Mouse (Mus musculus): ENCODE measurements at regions not wholly inside any gene's neighbourhood (a gene's known extent, or its start where the extent isn't known, plus 50 kb on each side); places are given as distances from the start of the nearest gene placed in this dataset.
A peak's percentile ranks its signal among the peaks of the same experiment; 100 is the strongest.

- no peaks in the 10 kb centered on the region for H3K27me3 ChIP-seq (ENCODE audit: control insufficient read depth, insufficient read depth, low read depth, low read length)
- H3K4me2 ChIP-seq (ENCODE audit: low read length), result no peak overlapping the region
- no peak overlapping the region for H3K27ac ChIP-seq (ENCODE audit: low read length)
- ATAC-seq, result no peak
- H3K9me3 ChIP-seq (replicated peaks; ENCODE audit: control insufficient read depth, low read length, poor library complexity, severe bottlenecking), result no peaks in the 10 kb centered on the region
- H3K4me1 ChIP-seq (ENCODE audit: control insufficient read depth, insufficient read depth, low read length), result no peaks in the 10 kb centered on the region
- WGBS, result 85% methylated on average over 3 of the region's 3 CpGs
- no peak overlapping the region for H3K4me3 ChIP-seq (ENCODE audit: low read depth, low read length)
- H3K9ac ChIP-seq (ENCODE audit: low read depth, low read length), result no peak overlapping the region
- no peaks in the 10 kb centered on the region for H3K36me3 ChIP-seq (ENCODE audit: control insufficient read depth, insufficient read depth, low read length)
Observed at GRCm38 (mm10) chr15:63611161-63611560, 233.8 kb downstream of the Gsdmc2 start.

DNA sequence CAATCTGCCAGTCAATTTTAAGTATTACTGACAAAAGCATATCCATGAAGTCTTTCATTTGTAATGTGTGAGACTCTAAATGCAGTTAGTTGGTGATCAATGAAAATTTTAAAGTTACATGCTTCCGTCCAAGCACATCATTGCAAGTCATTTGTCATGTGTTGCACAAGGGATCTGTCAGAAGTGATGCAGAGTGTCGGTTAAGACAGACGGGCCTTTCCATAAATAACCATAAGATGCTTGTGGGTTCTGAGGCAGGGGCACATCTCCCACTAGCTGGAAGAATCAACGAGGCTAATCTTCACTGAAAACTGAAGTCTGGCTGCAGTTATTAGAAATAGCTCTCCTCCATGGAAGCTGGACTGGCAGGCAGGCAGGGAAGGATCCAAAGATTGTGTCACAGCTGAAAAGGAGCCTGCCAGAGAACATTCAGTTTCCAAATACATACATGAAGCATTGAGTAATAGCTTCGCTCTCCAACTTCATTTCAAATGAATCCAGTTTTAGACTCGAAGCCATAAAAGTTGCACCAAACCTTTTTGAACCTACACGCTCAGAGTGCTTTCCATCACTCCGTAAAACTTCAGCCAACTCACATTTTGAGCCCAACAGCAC lies 241.8 kb downstream of the Gsdmc2 start:
- no peaks in the 10 kb centered on the region for H3K4me1 ChIP-seq (ENCODE audit: control insufficient read depth, insufficient read depth, low read length)
- no peak overlapping the region for H3K9ac ChIP-seq (ENCODE audit: low read depth, low read length)
- H3K9me3 ChIP-seq (replicated peaks; ENCODE audit: control insufficient read depth, low read length, poor library complexity, severe bottlenecking), result no peaks in the 10 kb centered on the region
- ATAC-seq, result no peak
- no peak overlapping the region for H3K27ac ChIP-seq (ENCODE audit: low read length)
- no peaks in the 10 kb centered on the region for H3K27me3 ChIP-seq (ENCODE audit: control insufficient read depth, insufficient read depth, low read depth, low read length)
- H3K4me3 ChIP-seq (ENCODE audit: low read depth, low read length), result no peak overlapping the region
- WGBS, result 88% methylated on average over 8 of the region's 8 CpGs
- no peaks in the 10 kb centered on the region for H3K36me3 ChIP-seq (ENCODE audit: control insufficient read depth, insufficient read depth, low read length)
- no peak overlapping the region for H3K4me2 ChIP-seq (ENCODE audit: low read length)

- Histone ChIP-seq H3K27me3 (ENCODE audit: control insufficient read depth, insufficient read depth, low read depth, low read length) (no peaks in the 10 kb centered on the region), H3K9me3 (replicated peaks; ENCODE audit: control insufficient read depth, low read length, poor library complexity, severe bottlenecking) (no peaks in the 10 kb centered on the region), H3K4me2 (ENCODE audit: low read length) (no peak overlapping the region), H3K4me1 (ENCODE audit: control insufficient read depth, insufficient read depth, low read length) (no peaks in the 10 kb centered on the region), H3K4me3 (ENCODE audit: low read depth, low read length) (no peak overlapping the region), H3K36me3 (ENCODE audit: control insufficient read depth, insufficient read depth, low read length) (no peaks in the 10 kb centered on the region), H3K9ac (ENCODE audit: low read depth, low read length) (no peak overlapping the region), H3K27ac (ENCODE audit: low read length) (no peak overlapping the region)
- 45% methylated on average over 5 of the region's 5 CpGs for WGBS
- peak; percentile 80 for ATAC-seq
Observed at GRCm38 (mm10) chr15:63601543-63601942, 243.4 kb downstream of the Gsdmc2 start.

GRCm38 (mm10) chr15:63592758-63593463 lies 252.1 kb downstream of the Gsdmc2 start:
- no peak overlapping the region for H3K9ac ChIP-seq (ENCODE audit: low read depth, low read length)
- H3K27me3 ChIP-seq (ENCODE audit: control insufficient read depth, insufficient read depth, low read depth, low read length), result no peaks in the 10 kb centered on the region
- no peaks in the 10 kb centered on the region for H3K4me1 ChIP-seq (ENCODE audit: control insufficient read depth, insufficient read depth, low read length)
- no peak overlapping the region for H3K4me3 ChIP-seq (ENCODE audit: low read depth, low read length)
- H3K9me3 ChIP-seq (replicated peaks; ENCODE audit: control insufficient read depth, low read length, poor library complexity, severe bottlenecking), result no peaks in the 10 kb centered on the region
- 96% methylated on average over 5 of the region's 5 CpGs for WGBS
- ATAC-seq, result no peak
- H3K27ac ChIP-seq (ENCODE audit: low read length), result no peak overlapping the region
- no peak overlapping the region for H3K4me2 ChIP-seq (ENCODE audit: low read length)
- no peaks in the 10 kb centered on the region for H3K36me3 ChIP-seq (ENCODE audit: control insufficient read depth, insufficient read depth, low read length)

DNA sequence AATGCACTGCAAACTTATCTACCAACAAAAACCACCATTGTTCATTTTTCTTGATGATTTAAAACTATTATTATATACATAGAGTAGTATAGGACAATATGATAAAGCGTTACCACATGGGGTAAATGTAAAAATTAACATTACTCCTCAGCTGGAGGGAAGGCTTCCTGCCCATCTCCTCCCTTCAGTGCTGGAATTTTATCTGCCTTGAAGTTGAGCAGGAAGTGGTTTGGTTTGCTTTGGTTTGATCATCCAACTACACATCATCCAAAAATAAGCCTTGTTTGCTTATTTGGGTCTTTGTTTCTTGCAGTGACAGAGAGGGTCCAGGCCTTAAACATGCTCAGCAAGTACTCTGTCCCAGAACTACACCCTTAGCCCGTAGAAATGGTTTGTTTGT lies 285.7 kb downstream of the Gsdmc2 start:
- no peaks in the 10 kb centered on the region for H3K36me3 ChIP-seq (ENCODE audit: control insufficient read depth, insufficient read depth, low read length)
- ATAC-seq, result no peak
- no peaks in the 10 kb centered on the region for H3K9me3 ChIP-seq (replicated peaks; ENCODE audit: control insufficient read depth, low read length, poor library complexity, severe bottlenecking)
- H3K4me3 ChIP-seq (ENCODE audit: low read depth, low read length), result no peak overlapping the region
- no peaks in the 10 kb centered on the region for H3K27me3 ChIP-seq (ENCODE audit: control insufficient read depth, insufficient read depth, low read depth, low read length)
- H3K27ac ChIP-seq (ENCODE audit: low read length), result no peak overlapping the region
- WGBS, result 84% methylated on average over 2 of the region's 2 CpGs
- H3K4me2 ChIP-seq (ENCODE audit: low read length), result no peak overlapping the region
- no peak overlapping the region for H3K9ac ChIP-seq (ENCODE audit: low read depth, low read length)
- no peaks in the 10 kb centered on the region for H3K4me1 ChIP-seq (ENCODE audit: control insufficient read depth, insufficient read depth, low read length)

DNA sequence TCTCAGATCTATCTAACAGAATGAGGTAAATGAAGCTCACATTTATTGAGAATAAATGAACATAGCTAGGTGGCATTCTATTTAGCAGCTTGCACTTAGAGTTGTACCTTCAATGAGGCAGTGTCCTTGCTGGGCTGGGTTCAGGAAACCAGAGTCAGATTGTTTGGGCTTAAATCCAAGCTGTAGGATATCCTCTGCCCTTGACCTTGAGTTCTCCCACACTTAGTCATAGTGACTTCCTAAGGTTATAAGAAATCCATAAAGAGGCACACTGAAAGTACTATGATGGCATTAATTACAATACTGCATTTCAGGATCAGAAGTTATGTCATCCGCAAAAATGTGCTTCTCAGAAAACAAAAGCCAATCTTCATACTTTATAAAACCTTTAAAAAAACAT lies 286.3 kb downstream of the Gsdmc2 start:
- no peak overlapping the region for H3K9ac ChIP-seq (ENCODE audit: low read depth, low read length)
- H3K4me1 ChIP-seq (ENCODE audit: control insufficient read depth, insufficient read depth, low read length), result no peaks in the 10 kb centered on the region
- H3K36me3 ChIP-seq (ENCODE audit: control insufficient read depth, insufficient read depth, low read length), result no peaks in the 10 kb centered on the region
- 95% methylated on average over 1 of the region's 1 CpGs for WGBS
- no peak overlapping the region for H3K4me2 ChIP-seq (ENCODE audit: low read length)
- no peaks in the 10 kb centered on the region for H3K27me3 ChIP-seq (ENCODE audit: control insufficient read depth, insufficient read depth, low read depth, low read length)
- no peak overlapping the region for H3K4me3 ChIP-seq (ENCODE audit: low read depth, low read length)
- no peak for ATAC-seq
- no peak overlapping the region for H3K27ac ChIP-seq (ENCODE audit: low read length)
- H3K9me3 ChIP-seq (replicated peaks; ENCODE audit: control insufficient read depth, low read length, poor library complexity, severe bottlenecking), result no peaks in the 10 kb centered on the region

- no peak for ATAC-seq
- no peak overlapping the region for H3K4me3 ChIP-seq (ENCODE audit: low read depth, low read length)
- no peak overlapping the region for H3K4me2 ChIP-seq (ENCODE audit: low read length)
- WGBS, result 86% methylated on average over 3 of the region's 3 CpGs
- H3K9ac ChIP-seq (ENCODE audit: low read depth, low read length), result no peak overlapping the region
- H3K36me3 ChIP-seq (ENCODE audit: control insufficient read depth, insufficient read depth, low read length), result no peaks in the 10 kb centered on the region
- H3K9me3 ChIP-seq (replicated peaks; ENCODE audit: control insufficient read depth, low read length, poor library complexity, severe bottlenecking), result no peaks in the 10 kb centered on the region
- H3K27ac ChIP-seq (ENCODE audit: low read length), result no peak overlapping the region
- no peaks in the 10 kb centered on the region for H3K4me1 ChIP-seq (ENCODE audit: control insufficient read depth, insufficient read depth, low read length)
- H3K27me3 ChIP-seq (ENCODE audit: control insufficient read depth, insufficient read depth, low read depth, low read length), result no peaks in the 10 kb centered on the region
Observed at GRCm38 (mm10) chr15:63557816-63558215, 287.2 kb downstream of the Gsdmc2 start.

DNA sequence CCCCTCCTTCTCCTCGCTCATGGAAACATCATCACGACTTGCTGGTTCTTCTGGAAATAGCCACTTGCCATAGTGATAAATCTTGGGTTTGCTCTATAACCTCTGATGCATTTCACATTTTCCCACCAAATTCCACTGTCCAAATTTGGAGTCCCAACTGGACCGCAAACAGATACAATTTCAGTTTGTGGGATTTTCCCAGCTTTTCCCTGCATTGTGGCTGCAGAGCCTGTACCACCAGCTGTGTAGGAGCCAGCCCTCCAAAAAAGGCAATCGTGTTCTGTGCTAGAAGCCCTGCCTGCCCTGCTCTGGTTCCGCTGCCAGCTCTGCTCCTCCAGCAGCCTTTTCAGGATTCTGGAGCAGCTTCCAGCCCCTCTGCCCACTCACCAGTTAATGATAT lies 291.4 kb downstream of the Gsdmc2 start:
- H3K9me3 ChIP-seq (replicated peaks; ENCODE audit: control insufficient read depth, low read length, poor library complexity, severe bottlenecking), result no peaks in the 10 kb centered on the region
- H3K27me3 ChIP-seq (ENCODE audit: control insufficient read depth, insufficient read depth, low read depth, low read length), result no peaks in the 10 kb centered on the region
- no peak overlapping the region for H3K4me3 ChIP-seq (ENCODE audit: low read depth, low read length)
- H3K4me1 ChIP-seq (ENCODE audit: control insufficient read depth, insufficient read depth, low read length), result no peaks in the 10 kb centered on the region
- ATAC-seq, result no peak
- WGBS, result 72% methylated on average over 5 of the region's 5 CpGs
- H3K36me3 ChIP-seq (ENCODE audit: control insufficient read depth, insufficient read depth, low read length), result no peaks in the 10 kb centered on the region
- H3K4me2 ChIP-seq (ENCODE audit: low read length), result no peak overlapping the region
- no peak overlapping the region for H3K27ac ChIP-seq (ENCODE audit: low read length)
- no peak overlapping the region for H3K9ac ChIP-seq (ENCODE audit: low read depth, low read length)

DNA sequence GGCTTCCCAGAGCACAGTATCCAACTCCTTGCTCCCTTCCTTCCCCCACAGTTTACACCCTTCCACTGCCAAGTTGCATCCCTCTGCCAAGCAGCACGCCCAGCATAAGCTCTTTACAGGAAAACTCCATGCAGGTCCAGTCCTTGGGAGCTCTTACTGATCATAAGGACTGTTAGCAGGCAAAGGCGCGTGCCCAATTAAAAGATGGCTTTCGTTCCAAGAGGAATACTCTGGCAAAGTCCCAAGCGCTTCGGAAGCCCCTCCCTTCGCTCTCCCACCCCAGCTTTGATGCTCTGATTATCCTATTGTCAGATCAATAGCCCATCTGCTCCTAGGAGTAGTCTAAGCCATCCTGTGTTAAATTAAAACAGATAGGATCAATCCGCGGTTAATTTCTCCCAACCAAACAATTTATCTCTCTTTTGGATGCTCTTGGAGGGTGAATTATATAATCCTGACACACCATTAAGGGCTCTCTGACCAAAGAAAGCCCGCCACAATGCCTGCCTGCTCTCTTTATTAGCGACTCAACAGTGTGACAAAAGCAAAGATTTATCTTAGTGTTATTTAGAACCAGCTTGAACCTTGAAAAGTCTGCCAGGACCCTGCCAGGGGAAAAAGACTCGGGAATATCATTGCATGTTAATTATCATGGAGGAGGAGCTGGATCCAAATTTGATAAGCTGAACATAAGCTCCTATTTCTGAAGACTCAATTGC lies 312.5 kb downstream of the Gsdmc2 start:
- Histone ChIP-seq H3K27ac (ENCODE audit: low read length) (no peak overlapping the region), H3K4me3 (ENCODE audit: low read depth, low read length) (peak overlapping the region; percentile 24), H3K9ac (ENCODE audit: low read depth, low read length) (0 out of 2 replicates have a peak overlapping the region, but pooled peaks have one; percentile 11), H3K36me3 (ENCODE audit: control insufficient read depth, insufficient read depth, low read length) (no peaks in the 10 kb centered on the region), H3K9me3 (replicated peaks; ENCODE audit: control insufficient read depth, low read length, poor library complexity, severe bottlenecking) (no peaks in the 10 kb centered on the region), H3K27me3 (ENCODE audit: control insufficient read depth, insufficient read depth, low read depth, low read length) (no peaks in the 10 kb centered on the region), H3K4me2 (ENCODE audit: low read length) (peak overlapping the region; percentile 43), H3K4me1 (ENCODE audit: control insufficient read depth, insufficient read depth, low read length) (peaks cover 9% of the 10 kb centered on the region)
- peak; percentile 87 for ATAC-seq
- 11% methylated on average over 12 of the region's 12 CpGs for WGBS
